ENCODE assay signal across 9 mouse cellular contexts in genomic region chr13:23700786-23701520, GRCm38 (mm10). TPM values are rescaled to one million over a fixed set of nuclear protein-coding genes. Genes with fewer than 3 reads are reported as not detected.
DNase-seq lines count a peak whose midpoint lies in the region; ATAC-seq and TF ChIP-seq lines count a peak whose summit lies in the region.
"Had no signal": no experiment of that assay in that cellular context is flagged by ENCODE, and none has a peak within 500 bp of the region (broad histone marks: within the 10 kb centered on the region; RNA-seq: fewer than 3 reads in every experiment).

No protein-coding gene starts in this region.

- H3K9me3 ChIP-seq in CH12.LX (replicated peaks; ENCODE audit: low read length), result no peaks in the 10 kb centered on the region
- no peaks in the 10 kb centered on the region for H3K9me3 ChIP-seq in heart, embryonic 16.5 days (replicated peaks; ENCODE audit: control insufficient read depth, low read length)
- no peaks in the 10 kb centered on the region for H3K9me3 ChIP-seq in liver, embryonic 15.5 days (replicated peaks)
- no peaks in the 10 kb centered on the region for H3K9me3 ChIP-seq in neural tube, embryonic 14.5 days (ENCODE audit: control insufficient read depth, low read length)
- H3K9me3 ChIP-seq: hindbrain, embryonic 15.5 days had no signal

- in situ Hi-C loops in CH12.LX (cut with MboI; ENCODE audit: low pct_ligation_motif_present, low pct_unique_long_range_greater_than_20kb, low sequenced_read_pairs), result loop anchor here (5.0 kb wide), 1 partner anchor 36 kb away; the partner anchor contains the start of gene Hist1h1c

- dilution Hi-C loops in CH12.LX (cut with MboI; ENCODE audit: extremely low pct_ligation_motif_present, extremely low pct_unique_long_range_greater_than_20kb, low sequenced_read_pairs), result no loop called here

- 15% methylated on average over 8 of the region's 8 CpGs for WGBS in heart, embryonic 16.5 days
- 14% methylated on average over 8 of the region's 8 CpGs for whole genome bisulfite sequencing in liver, embryonic 15.5 days (ENCODE audit: insufficient replicate concordance)
- 31% methylated on average over 8 of the region's 8 CpGs for WGBS in neural tube, embryonic 14.5 days

- peak overlapping the region; percentile 55 for H3K9ac ChIP-seq in CH12.LX (ENCODE audit: insufficient read depth, low read depth)
- no peak overlapping the region for H3K9ac ChIP-seq in heart, embryonic 16.5 days (ENCODE audit: low read length)
- peak overlapping the region; percentile 33; the same call in 1 of the 2 replicates for H3K9ac ChIP-seq in liver, embryonic 15.5 days
- H3K9ac ChIP-seq in neural tube, embryonic 14.5 days (replicated peaks; ENCODE audit: low read depth, low read length), result no peak overlapping the region
- H3K9ac ChIP-seq: hindbrain, embryonic 15.5 days had no signal

- no peaks in the 10 kb centered on the region for H3K79me2 ChIP-seq in CH12.LX (replicated peaks; ENCODE audit: control insufficient read depth, extremely low read depth, insufficient read depth, poor library complexity, severe bottlenecking)

- no peaks in the 10 kb centered on the region for H3K36me3 ChIP-seq in CH12.LX (replicated peaks in 1 of 2; ENCODE audit: control insufficient read depth in 1 of 2, insufficient read depth in 1 of 2, low read length in 1 of 2)
- no peaks in the 10 kb centered on the region for H3K36me3 ChIP-seq in heart, embryonic 16.5 days (ENCODE audit: control insufficient read depth, insufficient read depth)
- no peaks in the 10 kb centered on the region for H3K36me3 ChIP-seq in liver, embryonic 15.5 days (replicated peaks)
- H3K36me3 ChIP-seq in neural tube, embryonic 14.5 days (ENCODE audit: control insufficient read depth, insufficient read depth, low read length), result no peaks in the 10 kb centered on the region
- H3K36me3 ChIP-seq: hindbrain, embryonic 15.5 days had no signal

- peaks cover 6 to 68% of the 10 kb centered on the region in 2 experiments for H3K4me1 ChIP-seq in CH12.LX (ENCODE audit: control insufficient read depth in 1 of 2, insufficient read depth in 2 of 2)
- H3K4me1 ChIP-seq in bone marrow macrophage, adult 2 months (ENCODE audit: control insufficient read depth, insufficient read depth, low read length), result peaks cover 37% of the 10 kb centered on the region
- H3K4me1 ChIP-seq in heart, embryonic 16.5 days (ENCODE audit: control insufficient read depth, insufficient read depth, low read length), result peaks cover 6% of the 10 kb centered on the region; the same call in 1 of the 2 replicates
- peaks cover 37% of the 10 kb centered on the region for H3K4me1 ChIP-seq in liver, embryonic 15.5 days (replicated peaks)
- H3K4me1 ChIP-seq in neural tube, embryonic 14.5 days (ENCODE audit: control insufficient read depth, insufficient read depth, low read length), result peaks cover 3% of the 10 kb centered on the region; the same call in 1 of the 2 replicates

- peak overlapping the region; percentile 30; the same call in 1 of the 2 replicates for H3K4me2 ChIP-seq in CH12.LX (ENCODE audit: insufficient read depth, low read depth, poor library complexity, severe bottlenecking)
- no peak overlapping the region for H3K4me2 ChIP-seq in heart, embryonic 16.5 days (ENCODE audit: low read depth, low read length)
- peak overlapping the region; percentile 35; the same call in 1 of the 2 replicates for H3K4me2 ChIP-seq in liver, embryonic 15.5 days
- no peak overlapping the region for H3K4me2 ChIP-seq in neural tube, embryonic 14.5 days (ENCODE audit: low read depth, low read length)
- H3K4me2 ChIP-seq: hindbrain, embryonic 15.5 days had no signal

- peak; percentile 31; the same call in 1 of the 2 replicates for TF ChIP-seq POLR2A in CH12.LX (IDR thresholded peaks at IDR 0.05; ENCODE audit: low read depth, low read length)
- no peak for TF ChIP-seq POLR2A in bone marrow macrophage, adult 2 months (IDR thresholded peaks at IDR 0.05; ENCODE audit: borderline replicate concordance, low read depth, low read length)

- peak; percentile 98 for TF ChIP-seq RAD21 in CH12.LX (IDR thresholded peaks at IDR 0.05; ENCODE audit: low read depth, low read length)

- ATAC-seq in erythroid progenitor cell, adult 5-6 weeks (replicated peaks; ENCODE audit: low FRiP score, poor library complexity, severe bottlenecking), result peak; percentile 56
- ATAC-seq in heart, embryonic 16.5 days (replicated peaks; ENCODE audit: extremely low read depth, insufficient read depth, low FRiP score), result peak; percentile 35; the same call in 1 of the 2 replicates
- 0 out of 2 replicates have a peak, but pooled peaks have one; percentile 3 for ATAC-seq in liver, embryonic 15.5 days (ENCODE audit: insufficient read depth)
- ATAC-seq in neural tube, embryonic 14.5 days (ENCODE audit: low read depth), result peak; percentile 45; the same call in 1 of the 2 replicates

- no peaks in the 10 kb centered on the region for H3K27me3 ChIP-seq in CH12.LX (replicated peaks)
- H3K27me3 ChIP-seq in heart, embryonic 16.5 days (ENCODE audit: control insufficient read depth, insufficient read depth, low read length), result no peaks in the 10 kb centered on the region
- no peaks in the 10 kb centered on the region for H3K27me3 ChIP-seq in liver, embryonic 15.5 days
- no peaks in the 10 kb centered on the region for H3K27me3 ChIP-seq in neural tube, embryonic 14.5 days (ENCODE audit: control insufficient read depth, insufficient read depth, low read length)
- H3K27me3 ChIP-seq: hindbrain, embryonic 15.5 days had no signal

- no peak overlapping the region for H3K4me3 ChIP-seq in CH12.LX (replicated peaks in 1 of 3; ENCODE audit: low read depth in 2 of 3, low read length in 2 of 3, poor library complexity in 1 of 3)
- H3K4me3 ChIP-seq in bone marrow macrophage, adult 2 months (ENCODE audit: insufficient read depth, low read length), result no peak overlapping the region
- H3K4me3 ChIP-seq in heart, embryonic 16.5 days (ENCODE audit: low read length), result no peak overlapping the region
- no peak overlapping the region for H3K4me3 ChIP-seq in liver, embryonic 15.5 days (replicated peaks)
- H3K4me3 ChIP-seq in neural tube, embryonic 14.5 days (ENCODE audit: low read depth, low read length), result no peak overlapping the region
- H3K4me3 ChIP-seq: hindbrain, embryonic 15.5 days had no signal

- TF ChIP-seq CTCF in CH12.LX (conservative IDR thresholded peaks at IDR 0.05 in 1 of 2, IDR thresholded peaks at IDR 0.05 in 1 of 2; ENCODE audit: low read depth in 2 of 2, low read length in 2 of 2), result peak; percentile 45 to 97; a peak in 3 of 4 replicates
- TF ChIP-seq CTCF in bone marrow macrophage, adult 2 months (IDR thresholded peaks at IDR 0.05; ENCODE audit: low read depth, low read length), result peak; percentile 75

- TF ChIP-seq EP300 in CH12.LX (IDR thresholded peaks at IDR 0.05; ENCODE audit: low read length), result no peak; the same call in 1 of the 2 replicates

- peak; percentile 90 for DNase-seq in CH12.LX (ENCODE audit: extremely low read depth)
- peak; percentile 70 to 78 for DNase-seq in kidney, postnatal 4 days
- DNase-seq in thymus, adult 18-20 months, result peak; percentile 58 to 77

- H3K27ac ChIP-seq in CH12.LX (ENCODE audit: insufficient read depth, low read depth), result peak overlapping the region; percentile 6; the same call in 1 of the 2 replicates
- peak overlapping the region; percentile 5; the same call in 1 of the 2 replicates for H3K27ac ChIP-seq in bone marrow macrophage, adult 2 months (ENCODE audit: insufficient read depth, low read depth, low read length)
- H3K27ac ChIP-seq in heart, embryonic 16.5 days (ENCODE audit: low read length), result no peak overlapping the region
- H3K27ac ChIP-seq in liver, embryonic 15.5 days (replicated peaks), result peak overlapping the region; percentile 42
- no peak overlapping the region for H3K27ac ChIP-seq in neural tube, embryonic 14.5 days (ENCODE audit: low read depth, low read length)
- H3K27ac ChIP-seq: hindbrain, embryonic 15.5 days had no signal

RNA-seq across cellular contexts. Expression of gene Hist1h4c, which starts 2.7 kb away (rescaled TPM):
- total RNA-seq in CH12.LX (2012; rRNA removed) (1,176 and 1,374 TPM in 2 replicates), CH12.LX (2014; rRNA removed) (3.9 and 6.9 TPM in 2 replicates)
- polyA plus RNA-seq in CH12.LX (2012; ENCODE audit: insufficient read length, low read depth), result 0.76 and 1.2 TPM in 2 replicates
- not detected in 2 replicates for polyA plus RNA-seq in bone marrow macrophage, adult 2 months (2012; ENCODE audit: insufficient read depth, insufficient read length, missing spikeins)
- total RNA-seq in erythroid progenitor cell, adult 5-6 weeks (2015; ENCODE audit: low replicate concordance), result 225 and 268 TPM in 2 replicates
- total RNA-seq in erythroid progenitor cell, adult 5-6 weeks (2017; ENCODE audit: low replicate concordance), result 667 and 1,084 TPM in 2 replicates
- 1.9 and 2.8 TPM in 2 replicates for polyA plus RNA-seq in heart, embryonic 16.5 days (2015; fragmentation: Nextera tagmentation; extraction: Ambion mirVana)
- 7.3 and 8.8 TPM in 2 replicates for polyA plus RNA-seq in liver, embryonic 15.5 days (2015; fragmentation: Nextera tagmentation; extraction: Ambion mirVana)
- 2.1 and 3.5 TPM in 2 replicates for polyA plus RNA-seq in neural tube, embryonic 14.5 days (2014; fragmentation: Nextera tagmentation; extraction: Ambion mirVana)

RNA-seq across cellular contexts. Expression of gene Hist1h1t, which starts 5.3 kb away (rescaled TPM):
- total RNA-seq in CH12.LX (2012; rRNA removed), result 0.38 and 0.76 TPM in 2 replicates
- total RNA-seq in CH12.LX (2014; rRNA removed), result not detected in 2 replicates
- not detected in 2 replicates for polyA plus RNA-seq in CH12.LX (2012; ENCODE audit: insufficient read length, low read depth)
- polyA plus RNA-seq in bone marrow macrophage, adult 2 months (2012; ENCODE audit: insufficient read depth, insufficient read length, missing spikeins), result 0.62 TPM in 1 of 2 replicates, not detected in the other
- 2.2 TPM in 1 of 2 replicates, not detected in the other for total RNA-seq in erythroid progenitor cell, adult 5-6 weeks (2015; ENCODE audit: low replicate concordance)
- total RNA-seq in erythroid progenitor cell, adult 5-6 weeks (2017; ENCODE audit: low replicate concordance), result 3.5 and 8.2 TPM in 2 replicates
- polyA plus RNA-seq in heart, embryonic 16.5 days (2015; fragmentation: Nextera tagmentation; extraction: Ambion mirVana), result not detected in 2 replicates
- polyA plus RNA-seq in liver, embryonic 15.5 days (2015; fragmentation: Nextera tagmentation; extraction: Ambion mirVana), result 0.17 TPM in 1 of 2 replicates, not detected in the other
- polyA plus RNA-seq in neural tube, embryonic 14.5 days (2014; fragmentation: Nextera tagmentation; extraction: Ambion mirVana), result not detected in 2 replicates
- polyA plus RNA-seq: hindbrain, embryonic 15.5 days had no signal

RNA-seq across cellular contexts. Expression of gene Hfe, which starts 9.7 kb away (rescaled TPM):
- total RNA-seq in CH12.LX (2012; rRNA removed), result 0.08 and 0.50 TPM in 2 replicates
- total RNA-seq in CH12.LX (2014; rRNA removed), result 0.16 and 0.39 TPM in 2 replicates
- polyA plus RNA-seq in CH12.LX (2012; ENCODE audit: insufficient read length, low read depth), result 0.67 and 1.0 TPM in 2 replicates
- polyA plus RNA-seq in bone marrow macrophage, adult 2 months (2012; ENCODE audit: insufficient read depth, insufficient read length, missing spikeins), result 95.3 and 104 TPM in 2 replicates
- total RNA-seq in erythroid progenitor cell, adult 5-6 weeks (2015; ENCODE audit: low replicate concordance), result 7.5 and 14.1 TPM in 2 replicates
- 0.77 and 2.2 TPM in 2 replicates for total RNA-seq in erythroid progenitor cell, adult 5-6 weeks (2017; ENCODE audit: low replicate concordance)
- polyA plus RNA-seq in heart, embryonic 16.5 days (2015; fragmentation: Nextera tagmentation; extraction: Ambion mirVana), result 11.7 and 14.9 TPM in 2 replicates
- polyA plus RNA-seq in liver, embryonic 15.5 days (2015; fragmentation: Nextera tagmentation; extraction: Ambion mirVana), result 13.6 and 16.4 TPM in 2 replicates
- 2.4 and 4.7 TPM in 2 replicates for polyA plus RNA-seq in neural tube, embryonic 14.5 days (2014; fragmentation: Nextera tagmentation; extraction: Ambion mirVana)

RNA-seq across cellular contexts. Expression of gene Hist1h2bc, which starts 17.0 kb away (rescaled TPM):
- 436 and 456 TPM in 2 replicates for total RNA-seq in CH12.LX (2012; rRNA removed)
- total RNA-seq in CH12.LX (2014; rRNA removed), result 16.1 and 17.4 TPM in 2 replicates
- polyA plus RNA-seq in CH12.LX (2012; ENCODE audit: insufficient read length, low read depth), result 1.1 and 2.2 TPM in 2 replicates
- 55.8 and 61.9 TPM in 2 replicates for polyA plus RNA-seq in bone marrow macrophage, adult 2 months (2012; ENCODE audit: insufficient read depth, insufficient read length, missing spikeins)
- total RNA-seq in erythroid progenitor cell, adult 5-6 weeks (2015; ENCODE audit: low replicate concordance), result 84.3 and 136 TPM in 2 replicates
- 401 and 556 TPM in 2 replicates for total RNA-seq in erythroid progenitor cell, adult 5-6 weeks (2017; ENCODE audit: low replicate concordance)
- polyA plus RNA-seq in heart, embryonic 16.5 days (2015; fragmentation: Nextera tagmentation; extraction: Ambion mirVana), result 49.7 and 53.7 TPM in 2 replicates
- 136 and 151 TPM in 2 replicates for polyA plus RNA-seq in liver, embryonic 15.5 days (2015; fragmentation: Nextera tagmentation; extraction: Ambion mirVana)
- polyA plus RNA-seq in neural tube, embryonic 14.5 days (2014; fragmentation: Nextera tagmentation; extraction: Ambion mirVana), result 11.6 and 20.8 TPM in 2 replicates

RNA-seq across cellular contexts. Expression of gene Hist1h2ac, which starts 17.2 kb away (rescaled TPM):
- total RNA-seq in CH12.LX (2012; rRNA removed) (114 and 122 TPM in 2 replicates), CH12.LX (2014; rRNA removed) (0.96 and 0.97 TPM in 2 replicates)
- 0.14 TPM in 1 of 2 replicates, not detected in the other for polyA plus RNA-seq in CH12.LX (2012; ENCODE audit: insufficient read length, low read depth)
- polyA plus RNA-seq in bone marrow macrophage, adult 2 months (2012; ENCODE audit: insufficient read depth, insufficient read length, missing spikeins), result 0.35 and 0.40 TPM in 2 replicates
- total RNA-seq in erythroid progenitor cell, adult 5-6 weeks (2015; ENCODE audit: low replicate concordance), result 7.5 and 8.3 TPM in 2 replicates
- 152 and 187 TPM in 2 replicates for total RNA-seq in erythroid progenitor cell, adult 5-6 weeks (2017; ENCODE audit: low replicate concordance)
- 0.52 and 0.75 TPM in 2 replicates for polyA plus RNA-seq in heart, embryonic 16.5 days (2015; fragmentation: Nextera tagmentation; extraction: Ambion mirVana)
- polyA plus RNA-seq in liver, embryonic 15.5 days (2015; fragmentation: Nextera tagmentation; extraction: Ambion mirVana), result 1.2 and 1.4 TPM in 2 replicates
- 0.17 and 0.41 TPM in 2 replicates for polyA plus RNA-seq in neural tube, embryonic 14.5 days (2014; fragmentation: Nextera tagmentation; extraction: Ambion mirVana)

Comparison
In these comparisons a context has a peak if more than half of its experiments do, and no peak if none do; other contexts are left out.
1. H3K27ac ChIP-seq: peak in CH12.LX (single experiment), bone marrow macrophage, adult 2 months (single experiment) and liver, embryonic 15.5 days (single experiment); none in heart, embryonic 16.5 days (single experiment) and neural tube, embryonic 14.5 days (single experiment).
2. H3K4me2 ChIP-seq: peak in CH12.LX (single experiment) and liver, embryonic 15.5 days (single experiment); none in heart, embryonic 16.5 days (single experiment) and neural tube, embryonic 14.5 days (single experiment).
3. H3K9ac ChIP-seq: peak in CH12.LX (single experiment) and liver, embryonic 15.5 days (single experiment); none in heart, embryonic 16.5 days (single experiment) and neural tube, embryonic 14.5 days (single experiment).
4. ATAC-seq: peak in every context shown above with its lines; median percentile 56 in erythroid progenitor cell, adult 5-6 weeks; 45 in neural tube, embryonic 14.5 days; 35 in heart, embryonic 16.5 days; 3 in liver, embryonic 15.5 days.
5. Peak in every context shown above with its lines, with median percentiles within 50 percentile points of each other: DNase-seq.